Mouse (Mus musculus) heart, adult 2 months (tissue): ENCODE data around the gene Frmd8.
A peak's percentile ranks its signal among the peaks of the same experiment; 100 is the strongest.

Experiments
- CTCF ChIP-seq: fragments of 200-600 bp; IDR thresholded peaks from 2 replicates; pipeline ENCODE4 v1.8.1; 2022; ENCODE audit warnings: antibody characterized with exemption, mild to moderate bottlenecking, moderate library complexity
- EP300 ChIP-seq: fragments of 200-500 bp; IDR thresholded peaks from 2 replicates; pipeline ENCODE4 v1.6.1; 2011; ENCODE audit warnings: low read depth, low read length, control low read depth; ENCODE audit not compliant: insufficient read depth
- POLR2A ChIP-seq: fragments of 200-500 bp; IDR thresholded peaks from 2 replicates; pipeline ENCODE4 v1.6.1; 2011; ENCODE audit warnings: mild to moderate bottlenecking, low read depth, low read length, control low read depth; ENCODE audit not compliant: insufficient read depth

DNA sequence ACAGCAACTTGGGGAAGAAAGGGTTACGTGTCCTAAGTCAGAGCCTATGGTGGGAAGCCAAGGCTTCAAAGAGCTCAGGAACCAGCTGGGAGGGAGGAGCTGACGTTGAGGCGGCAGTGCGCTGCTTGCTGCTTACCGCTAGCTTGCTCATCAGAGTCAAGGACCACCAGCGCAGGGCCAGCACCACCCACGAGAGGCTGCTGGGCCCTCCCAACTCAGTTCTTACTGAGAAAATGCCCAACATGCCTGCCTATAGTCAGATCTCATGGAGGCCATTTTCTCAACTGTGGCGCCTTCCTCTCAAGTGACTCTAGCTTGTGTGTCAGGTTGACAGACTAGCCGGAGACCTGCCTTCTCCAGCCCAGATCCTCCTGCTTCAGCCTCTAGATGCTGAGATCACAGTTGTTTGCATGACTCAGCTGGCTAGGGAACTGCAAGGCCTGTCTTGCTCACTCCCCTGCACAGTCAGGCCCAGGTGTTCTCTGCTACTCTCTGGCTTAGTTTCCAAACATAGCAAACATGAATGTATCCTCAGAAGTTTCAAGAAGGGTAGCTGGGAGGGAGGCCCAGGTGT, 51.7 kb downstream of the Frmd8 start:
- peak; percentile 45; the same call in 1 of the 2 replicates for TF ChIP-seq POLR2A
- peak; percentile 19; the same call in 1 of the 2 replicates for TF ChIP-seq EP300
- TF ChIP-seq CTCF: no peak
